Mouse (Mus musculus) MEL (cell line): ENCODE data around the gene Tepsin. TPM values are rescaled to one million over a fixed set of nuclear protein-coding genes. Genes with fewer than 3 reads are reported as not detected.

Experiments
- DNase-seq: peaks from one replicate; pipeline ENCODE4 v3.0.0; 2011; ENCODE audit warnings: low read depth, low spot score
- H3K27ac ChIP-seq: 2 replicates; pipeline ENCODE4 v1.5.1; 2012; ENCODE audit warnings: low read depth, mild to moderate bottlenecking, control low read depth, low read length, moderate library complexity; ENCODE audit not compliant: control insufficient read depth
- H3K27me3 ChIP-seq, 2 experiments: fragments of 150-350 bp in 1 of 2; sonication (generic) in 1 of 2; 2 replicates each; pipeline ENCODE4 v1.6.1; 2012; ENCODE audit warnings: low read length in 2 of 2, mild to moderate bottlenecking in 2 of 2, improper control_type of control experiment in 1 of 2, moderate library complexity in 1 of 2; ENCODE audit not compliant: insufficient read depth in 2 of 2, control insufficient read depth in 1 of 2
- H3K36me3 ChIP-seq, 2 experiments: 2 replicates each; pipeline ENCODE4 v1.6.1; 2012 to 2014; ENCODE audit warnings: low read length in 2 of 2, improper control_type of control experiment in 1 of 2, inconsistent platforms in 1 of 2, mild to moderate bottlenecking in 1 of 2; ENCODE audit not compliant: insufficient read depth in 2 of 2, control insufficient read depth in 1 of 2
- H3K4me1 ChIP-seq, 2 experiments: fragments of 150-350 bp in 1 of 2; sonication (generic) in 1 of 2; 2 replicates each; pipeline ENCODE4 v1.6.1; 2012; ENCODE audit warnings: low read length in 2 of 2, improper control_type of control experiment in 1 of 2, mild to moderate bottlenecking in 1 of 2; ENCODE audit not compliant: insufficient read depth in 2 of 2, control insufficient read depth in 1 of 2
- H3K4me3 ChIP-seq, 2 experiments: fragments of 150-350 bp in 1 of 2; sonication (generic) in 1 of 2; 2 replicates each; pipeline ENCODE4 v1.5.1; 2012; ENCODE audit warnings: low read depth in 2 of 2, low read length in 2 of 2, mild to moderate bottlenecking in 2 of 2, moderate library complexity in 2 of 2, control low read depth in 1 of 2, improper control_type of control experiment in 1 of 2; ENCODE audit not compliant: control insufficient read depth in 1 of 2, insufficient read depth in 1 of 2
- H3K79me2 ChIP-seq: 2 replicates; pipeline ENCODE4 v1.6.1; 2012; ENCODE audit warnings: mild to moderate bottlenecking, low read length, moderate library complexity; ENCODE audit not compliant: control insufficient read depth, poor library complexity, insufficient read depth
- H3K9ac ChIP-seq: 2 replicates; pipeline ENCODE4 v1.6.1; 2012; ENCODE audit warnings: low read depth, mild to moderate bottlenecking, control low read depth, low read length, moderate library complexity; ENCODE audit not compliant: control insufficient read depth, poor library complexity, severe bottlenecking
- H3K9me3 ChIP-seq: fragments of 150-350 bp; sonication (generic); replicated peaks from 2 replicates; pipeline ENCODE4 v1.6.1; 2012; ENCODE audit warnings: mild to moderate bottlenecking, low read length, improper control_type of control experiment, moderate library complexity; ENCODE audit not compliant: insufficient read depth
- CHD2 ChIP-seq: IDR thresholded peaks from 2 replicates; pipeline ENCODE4 v1.6.1; 2011; ENCODE audit warnings: low read length, improper control_type of control experiment
- CTCF ChIP-seq, 3 experiments: IDR thresholded peaks in 2 of 3; conservative IDR thresholded peaks in 1 of 3; 2 replicates each; pipeline ENCODE4 v1.5.1; 2011 to 2012; ENCODE audit warnings: low read length in 3 of 3, low read depth in 2 of 3, mild to moderate bottlenecking in 2 of 3, improper control_type of control experiment in 1 of 3, inconsistent platforms in 1 of 3, mixed read lengths in 1 of 3, moderate library complexity in 1 of 3; ENCODE audit not compliant: control insufficient read depth in 1 of 3, insufficient read depth in 1 of 3, poor library complexity in 1 of 3, severe bottlenecking in 1 of 3
- EP300 ChIP-seq, 2 experiments: IDR thresholded peaks; 2 replicates each; pipeline ENCODE4 v1.6.1; 2011; ENCODE audit warnings: improper control_type of control experiment in 2 of 2, low read length in 2 of 2, low read depth in 1 of 2, mild to moderate bottlenecking in 1 of 2
- ETS1 ChIP-seq: IDR thresholded peaks from 2 replicates; pipeline ENCODE4 v1.6.1; 2012; ENCODE audit warnings: low read depth, mild to moderate bottlenecking, inconsistent platforms, low read length, improper control_type of control experiment, moderate library complexity
- MEF2A ChIP-seq: IDR thresholded peaks from 2 replicates; pipeline ENCODE4 v1.6.1; 2014; ENCODE audit warnings: low read depth, mild to moderate bottlenecking, inconsistent platforms, low read length, improper control_type of control experiment; ENCODE audit not compliant: poor library complexity, insufficient replicate concordance, severe bottlenecking; ENCODE audit errors: extremely low read depth
- MXI1 ChIP-seq: IDR thresholded peaks from 2 replicates; pipeline ENCODE4 v1.6.1; 2011; ENCODE audit warnings: mild to moderate bottlenecking, low read depth, low read length, improper control_type of control experiment
- MYC ChIP-seq: IDR thresholded peaks from 2 replicates; pipeline ENCODE4 v1.6.1; 2011; ENCODE audit warnings: low read depth, mild to moderate bottlenecking, low read length, improper control_type of control experiment, moderate library complexity
- NELFE ChIP-seq: IDR thresholded peaks from 2 replicates; pipeline ENCODE4 v1.6.1; 2011; ENCODE audit warnings: low read depth, low read length, improper control_type of control experiment
- POLR2AphosphoS2 ChIP-seq: IDR thresholded peaks from 2 replicates; pipeline ENCODE4 v1.6.1; 2011; ENCODE audit warnings: low read length, improper control_type of control experiment
- POLR2AphosphoS5 ChIP-seq: IDR thresholded peaks from 2 replicates; pipeline ENCODE4 v1.6.1; 2012; ENCODE audit warnings: low read depth, borderline replicate concordance, mild to moderate bottlenecking, inconsistent platforms, low read length, moderate library complexity, mixed read lengths
- RAD21 ChIP-seq: IDR thresholded peaks from 2 replicates; pipeline ENCODE4 v1.6.1; 2011; ENCODE audit warnings: mild to moderate bottlenecking, low read depth, low read length, improper control_type of control experiment
- SMC3 ChIP-seq: IDR thresholded peaks from 2 replicates; pipeline ENCODE4 v1.6.1; 2011; ENCODE audit warnings: low read depth, low read length, improper control_type of control experiment
- TAL1 ChIP-seq: IDR thresholded peaks from 2 replicates; pipeline ENCODE4 v1.6.1; 2012; ENCODE audit warnings: mild to moderate bottlenecking, inconsistent platforms, low read length, moderate library complexity, mixed read lengths
- TBP ChIP-seq: IDR thresholded peaks from 2 replicates; pipeline ENCODE4 v1.8.0; 2011; ENCODE audit warnings: low read depth, low read length, improper control_type of control experiment
- TCF12 ChIP-seq: IDR thresholded peaks from 2 replicates; pipeline ENCODE4 v1.6.1; 2014; ENCODE audit warnings: low read depth, mild to moderate bottlenecking, inconsistent platforms, low read length, improper control_type of control experiment, moderate library complexity
- USF1 ChIP-seq: IDR thresholded peaks from 2 replicates; pipeline ENCODE4 v1.6.1; 2014; ENCODE audit warnings: low read depth, mild to moderate bottlenecking, inconsistent platforms, low read length, improper control_type of control experiment, moderate library complexity
- USF2 ChIP-seq, 2 experiments: IDR thresholded peaks; 2 replicates each; pipeline ENCODE4 v1.6.1; 2011 to 2012; ENCODE audit warnings: improper control_type of control experiment in 2 of 2, low read length in 2 of 2, borderline replicate concordance in 1 of 2, inconsistent platforms in 1 of 2, low read depth in 1 of 2, mild to moderate bottlenecking in 1 of 2; ENCODE audit not compliant: insufficient read depth in 1 of 2
- polyA plus RNA-seq, 2 experiments: library from polyadenylated mRNA; stranded (reverse) in 1 of 2; unstranded in 1 of 2; fragments of >175 nt in 1 of 2; fragments of >200 nt in 1 of 2; gene quantifications; 2 replicates each; pipeline versions ENCODE4 v1.2.1 to v1.2.4; 2012; ENCODE audit warnings: low replicate concordance in 2 of 2, low read depth in 1 of 2; ENCODE audit not compliant: insufficient read length in 2 of 2, insufficient read depth in 1 of 2, missing spikeins in 1 of 2
- total RNA-seq: library from RNA; depleted of rRNA; stranded (reverse); fragments of 300-350 nt; gene quantifications from 2 replicates; pipeline ENCODE4 v1.2.3, GENCODE M21; 2012

Gene Tepsin
- total and polyA plus RNA-seq, 3 experiments, result 14.3 to 16.6 TPM; not detected in 1

- H3K4me1 ChIP-seq, result no peaks in the 10 kb centered on the region
- TF ChIP-seq USF1 (no peak), TCF12 (no peak), ETS1 (no peak), USF2 (IDR thresholded peaks at IDR 0.05; ENCODE audit: borderline replicate concordance in 1 of 2, insufficient read depth in 1 of 2, low read depth in 1 of 2, low read length in 2 of 2) (no peak), CHD2 (no peak), TAL1 (no peak), EP300 (IDR thresholded peaks at IDR 0.05; ENCODE audit: low read depth in 1 of 2, low read length in 2 of 2) (no peak), NELFE (no peak), POLR2AphosphoS2 (no peak), MEF2A (no peak), CTCF (IDR thresholded peaks at IDR 0.05 in 2 of 3, conservative IDR thresholded peaks at IDR 0.05 in 1 of 3; ENCODE audit: control insufficient read depth in 1 of 3, insufficient read depth in 1 of 3, low read depth in 2 of 3, low read length in 3 of 3, poor library complexity in 1 of 3, severe bottlenecking in 1 of 3) (no peak), RAD21 (no peak), TBP (no peak)
- TF ChIP-seq, all 39 proteins: peak for 0
- Histone ChIP-seq H3K9me3 (no peaks in the 10 kb centered on the region), H3K9ac (no peak overlapping the region), H3K36me3 (peaks cover 0 to 12% of the 10 kb centered on the region in 2 experiments; a peak in 2 of 4 replicates), H3K27ac (no peak overlapping the region), H3K27me3 (no peaks in the 10 kb centered on the region), H3K4me3 (no peak overlapping the region), H3K79me2 (no peaks in the 10 kb centered on the region)
- DNase-seq, result no peak
Measured at GRCm38 (mm10) chr11:120122126-120122525, 23.6 kb upstream of the Tepsin start.

- no peaks in the 10 kb centered on the region for H3K4me1 ChIP-seq
Measured at GRCm38 (mm10) chr11:120120642-120121420, 22.3 kb upstream of the Tepsin start.

More at GRCm38 (mm10) chr11:120120642-120121420, 22.3 kb upstream of the Tepsin start:
- no peaks in the 10 kb centered on the region for H3K27me3 ChIP-seq
- no peak overlapping the region for H3K4me3 ChIP-seq
- H3K9ac ChIP-seq, result no peak overlapping the region
- H3K36me3 ChIP-seq, result peaks cover 0 to 12% of the 10 kb centered on the region in 2 experiments; a peak in 2 of 4 replicates
- no peaks in the 10 kb centered on the region for H3K9me3 ChIP-seq
- peak; percentile 66 for DNase-seq
- no peaks in the 10 kb centered on the region for H3K79me2 ChIP-seq
- no peak overlapping the region for H3K27ac ChIP-seq
- TF ChIP-seq SMC3, result peak; percentile 31
- no peak for TF ChIP-seq POLR2AphosphoS5
- TF ChIP-seq MXI1, result no peak
- peak; percentile 60 to 85 (median 67) for TF ChIP-seq CTCF (IDR thresholded peaks at IDR 0.05 in 2 of 3, conservative IDR thresholded peaks at IDR 0.05 in 1 of 3; ENCODE audit: control insufficient read depth in 1 of 3, insufficient read depth in 1 of 3, low read depth in 2 of 3, low read length in 3 of 3, poor library complexity in 1 of 3, severe bottlenecking in 1 of 3)
- TF ChIP-seq RAD21, result peak; percentile 19
- TF ChIP-seq MYC, result no peak
- no peak for TF ChIP-seq EP300 (IDR thresholded peaks at IDR 0.05; ENCODE audit: low read depth in 1 of 2, low read length in 2 of 2)
- TF ChIP-seq, all 39 proteins: peak for 3
